Mouse (Mus musculus): Measurements from ENCODE around the gene Hps3. TPM values are rescaled to one million over a fixed set of nuclear protein-coding genes. Genes with fewer than 3 reads are reported as not detected.

The Hps3 gene
- polyA plus RNA-seq, 2 experiments = 5.3 to 5.6 TPM

DNA sequence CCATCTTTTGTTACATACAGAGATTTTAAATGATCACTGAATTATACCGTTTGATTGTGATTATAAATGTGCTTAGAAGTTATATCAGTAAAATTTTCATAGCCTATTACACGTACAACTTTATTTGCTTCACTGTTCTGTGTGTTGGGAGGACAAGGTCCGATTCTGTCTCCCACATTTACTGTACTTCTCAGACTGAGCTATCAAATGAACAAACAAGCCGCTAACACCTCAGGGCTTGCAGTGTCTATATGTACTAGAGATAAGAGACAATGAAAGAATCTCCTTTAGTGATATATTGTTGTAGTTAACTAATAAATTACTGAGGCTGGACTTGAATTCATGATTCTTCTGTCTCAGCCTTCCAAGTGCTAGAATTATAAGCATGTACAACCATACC lies 27.8 kb downstream of the Hps3 start:
- Histone ChIP-seq H3K4me3 (ENCODE audit: insufficient read depth in 1 of 2, low read depth in 2 of 2, low read length in 2 of 2) (no peak overlapping the region), H3K9me3 (ENCODE audit: control insufficient read depth, low read length) (no peaks in the 10 kb centered on the region), H3K27me3 (ENCODE audit: control insufficient read depth, insufficient read depth, low read length) (no peaks in the 10 kb centered on the region), H3K4me1 (replicated peaks; ENCODE audit: control insufficient read depth in 2 of 2, insufficient read depth in 2 of 2, low read length in 1 of 2) (no peaks in the 10 kb centered on the region), H3K36me3 (replicated peaks; ENCODE audit: control insufficient read depth, insufficient read depth, low read depth) (no peaks in the 10 kb centered on the region), H3K4me2 (ENCODE audit: low read depth) (no peak overlapping the region), H3K9ac (replicated peaks) (no peak overlapping the region), H3K27ac (no peak overlapping the region)
- WGBS (ENCODE audit: insufficient replicate concordance) = 65% methylated on average over 4 of the region's 4 CpGs
- TF ChIP-seq EP300 (IDR thresholded peaks at IDR 0.05; ENCODE audit: low read depth) (no peak), CTCF (IDR thresholded peaks at IDR 0.05; ENCODE audit: low read depth) (no peak)
- no peak for ATAC-seq (ENCODE audit: insufficient read depth)
- DNase-seq (ENCODE audit: low read depth in 3 of 3, low spot score in 3 of 3) = no peak

DNA sequence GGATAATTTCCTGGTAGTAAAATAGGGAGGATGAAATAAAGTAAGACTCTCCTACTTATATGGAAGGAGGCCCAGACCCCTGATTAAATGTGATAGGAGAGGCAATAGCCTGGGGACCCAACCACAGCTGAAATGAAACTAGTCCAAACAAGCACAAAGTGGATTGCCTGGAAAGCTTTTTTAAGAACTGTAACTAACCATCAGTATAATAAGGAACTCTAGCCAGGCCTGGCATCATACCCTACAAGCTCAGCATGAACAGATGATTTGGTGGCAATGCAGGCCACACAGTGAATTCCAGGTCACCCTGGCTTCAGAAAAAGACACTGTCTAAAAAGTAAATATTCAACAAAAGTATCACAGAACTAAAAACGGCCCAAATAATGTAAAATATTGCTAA lies 29.5 kb downstream of the Hps3 start:
- H3K4me2 ChIP-seq (ENCODE audit: low read depth) = no peak overlapping the region
- H3K4me1 ChIP-seq (replicated peaks; ENCODE audit: control insufficient read depth in 2 of 2, insufficient read depth in 2 of 2, low read length in 1 of 2) = no peaks in the 10 kb centered on the region
- no peak overlapping the region for H3K4me3 ChIP-seq (ENCODE audit: insufficient read depth in 1 of 2, low read depth in 2 of 2, low read length in 2 of 2)
- no peaks in the 10 kb centered on the region for H3K27me3 ChIP-seq (ENCODE audit: control insufficient read depth, insufficient read depth, low read length)
- H3K9me3 ChIP-seq (ENCODE audit: control insufficient read depth, low read length) = no peaks in the 10 kb centered on the region
- DNase-seq (ENCODE audit: low read depth in 3 of 3, low spot score in 3 of 3) = no peak
- H3K27ac ChIP-seq = no peak overlapping the region
- ATAC-seq (ENCODE audit: insufficient read depth) = no peak
- 42% methylated on average over 1 of the region's 1 CpGs for WGBS (ENCODE audit: insufficient replicate concordance)
- no peak for TF ChIP-seq EP300 (IDR thresholded peaks at IDR 0.05; ENCODE audit: low read depth)
- no peak for TF ChIP-seq CTCF (IDR thresholded peaks at IDR 0.05; ENCODE audit: low read depth)
- H3K9ac ChIP-seq (replicated peaks) = no peak overlapping the region
- H3K36me3 ChIP-seq (replicated peaks; ENCODE audit: control insufficient read depth, insufficient read depth, low read depth) = no peaks in the 10 kb centered on the region

DNA sequence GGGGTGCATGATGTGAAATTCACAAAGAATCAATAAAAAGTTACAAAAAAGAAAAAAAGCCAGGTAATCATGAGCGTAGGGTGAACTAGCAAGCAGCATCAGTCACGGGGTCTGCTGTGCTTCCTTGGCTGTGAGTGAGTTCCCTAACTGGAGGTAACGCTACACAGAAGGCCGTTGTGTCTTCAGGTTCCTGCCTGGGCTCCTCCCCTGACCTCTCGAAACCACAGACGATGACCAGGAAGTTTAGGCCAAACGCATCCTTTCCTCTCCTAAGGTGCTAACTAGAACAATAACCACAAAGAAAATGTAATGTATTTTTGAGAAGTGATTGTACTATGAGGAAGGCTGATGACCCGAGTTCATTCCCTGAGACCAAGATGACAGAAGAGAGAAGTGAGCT lies 30.7 kb downstream of the Hps3 start:
- Histone ChIP-seq H3K9me3 (ENCODE audit: control insufficient read depth, low read length) (no peaks in the 10 kb centered on the region), H3K27ac (no peak overlapping the region), H3K9ac (replicated peaks) (no peak overlapping the region), H3K36me3 (replicated peaks; ENCODE audit: control insufficient read depth, insufficient read depth, low read depth) (no peaks in the 10 kb centered on the region), H3K4me3 (ENCODE audit: insufficient read depth in 1 of 2, low read depth in 2 of 2, low read length in 2 of 2) (no peak overlapping the region), H3K4me1 (replicated peaks; ENCODE audit: control insufficient read depth in 2 of 2, insufficient read depth in 2 of 2, low read length in 1 of 2) (no peaks in the 10 kb centered on the region), H3K27me3 (ENCODE audit: control insufficient read depth, insufficient read depth, low read length) (no peaks in the 10 kb centered on the region), H3K4me2 (ENCODE audit: low read depth) (no peak overlapping the region)
- TF ChIP-seq CTCF (IDR thresholded peaks at IDR 0.05; ENCODE audit: low read depth) (no peak), EP300 (IDR thresholded peaks at IDR 0.05; ENCODE audit: low read depth) (no peak)
- WGBS (ENCODE audit: insufficient replicate concordance) = 44% methylated on average over 8 of the region's 8 CpGs
- ATAC-seq (ENCODE audit: insufficient read depth) = no peak
- DNase-seq (ENCODE audit: low read depth in 3 of 3, low spot score in 3 of 3) = no peak

DNA sequence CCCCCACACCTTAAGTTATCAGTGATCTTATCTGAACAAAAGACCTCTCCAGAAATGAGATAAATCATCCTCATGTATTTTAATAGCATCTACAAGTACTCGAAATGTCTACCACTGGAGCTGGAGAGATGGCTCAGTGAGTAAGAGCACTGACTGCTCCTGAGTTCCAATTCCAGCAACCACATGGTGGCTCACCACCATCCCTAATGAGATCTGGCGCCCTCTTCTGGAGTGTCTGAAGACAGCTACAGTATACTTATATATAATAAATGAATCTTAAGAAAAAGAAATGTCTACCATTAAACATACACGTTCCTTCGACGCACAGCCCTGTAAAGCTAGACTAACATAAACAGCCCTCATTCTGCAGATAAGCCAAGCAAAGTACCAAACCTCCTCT lies 32.3 kb downstream of the Hps3 start:
- Histone ChIP-seq H3K9me3 (ENCODE audit: control insufficient read depth, low read length) (no peaks in the 10 kb centered on the region), H3K4me1 (replicated peaks; ENCODE audit: control insufficient read depth in 2 of 2, insufficient read depth in 2 of 2, low read length in 1 of 2) (no peaks in the 10 kb centered on the region), H3K4me2 (ENCODE audit: low read depth) (no peak overlapping the region), H3K9ac (replicated peaks) (no peak overlapping the region), H3K36me3 (replicated peaks; ENCODE audit: control insufficient read depth, insufficient read depth, low read depth) (no peaks in the 10 kb centered on the region), H3K27ac (no peak overlapping the region), H3K4me3 (ENCODE audit: insufficient read depth in 1 of 2, low read depth in 2 of 2, low read length in 2 of 2) (no peak overlapping the region), H3K27me3 (ENCODE audit: control insufficient read depth, insufficient read depth, low read length) (no peaks in the 10 kb centered on the region)
- TF ChIP-seq EP300 (IDR thresholded peaks at IDR 0.05; ENCODE audit: low read depth) = no peak
- peak; percentile 50 for TF ChIP-seq CTCF (IDR thresholded peaks at IDR 0.05; ENCODE audit: low read depth)
- WGBS (ENCODE audit: insufficient replicate concordance) = 67% methylated on average over 5 of the region's 5 CpGs
- DNase-seq (ENCODE audit: low read depth in 3 of 3, low spot score in 3 of 3) (no peak), ATAC-seq (ENCODE audit: insufficient read depth) (no peak)

DNA sequence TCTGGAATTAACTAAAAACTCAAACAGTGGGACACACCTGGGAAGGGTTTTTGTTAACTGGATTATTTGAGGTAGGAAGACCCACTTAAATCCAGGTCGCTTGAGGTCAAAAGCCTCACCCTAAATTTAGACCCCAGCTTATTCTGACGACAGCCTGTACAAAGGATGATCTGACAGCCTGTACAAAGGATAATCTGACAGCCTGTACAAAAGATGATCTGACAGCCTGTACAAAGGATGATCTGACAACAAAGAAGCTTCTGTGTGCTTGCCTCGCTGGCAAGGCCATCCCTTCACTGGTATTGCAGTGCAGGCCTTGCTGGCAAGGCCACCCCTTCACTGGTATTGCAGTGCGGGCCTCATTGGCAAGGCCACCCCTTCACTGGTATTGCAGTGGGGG lies 34.3 kb downstream of the Hps3 start:
- Histone ChIP-seq H3K27me3 (ENCODE audit: control insufficient read depth, insufficient read depth, low read length) (no peaks in the 10 kb centered on the region), H3K36me3 (replicated peaks; ENCODE audit: control insufficient read depth, insufficient read depth, low read depth) (no peaks in the 10 kb centered on the region), H3K27ac (no peak overlapping the region), H3K4me2 (ENCODE audit: low read depth) (no peak overlapping the region), H3K9me3 (ENCODE audit: control insufficient read depth, low read length) (no peaks in the 10 kb centered on the region), H3K4me3 (ENCODE audit: insufficient read depth in 1 of 2, low read depth in 2 of 2, low read length in 2 of 2) (no peak overlapping the region), H3K9ac (replicated peaks) (no peak overlapping the region), H3K4me1 (replicated peaks; ENCODE audit: control insufficient read depth in 2 of 2, insufficient read depth in 2 of 2, low read length in 1 of 2) (no peaks in the 10 kb centered on the region)
- TF ChIP-seq CTCF (IDR thresholded peaks at IDR 0.05; ENCODE audit: low read depth) (no peak), EP300 (IDR thresholded peaks at IDR 0.05; ENCODE audit: low read depth) (no peak)
- ATAC-seq (ENCODE audit: insufficient read depth) (no peak), DNase-seq (ENCODE audit: low read depth in 3 of 3, low spot score in 3 of 3) (no peak)
- 69% methylated on average over 4 of the region's 4 CpGs for WGBS (ENCODE audit: insufficient replicate concordance)
